Mouse (Mus musculus) lung, postnatal 0 days (tissue): ENCODE results near the gene Hsf2bp. TPM values are rescaled to one million over a fixed set of nuclear protein-coding genes. Genes with fewer than 3 reads are reported as not detected.

Source experiments
- ATAC-seq: fragments of 200-750 bp; cut with Nextera tagmentation; 2 replicates; pipeline ENCODE4 v1.8.0; 2017; ENCODE audit warnings: moderate library complexity
- DNase-seq: peaks from one replicate; pipeline ENCODE4 v3.0.0-alpha.2; 2016; ENCODE audit warnings: low spot score
- H3K27ac ChIP-seq: fragments of 300-500 bp; sonication (generic); 2 replicates; pipeline ENCODE4 v1.5.1; 2014; ENCODE audit warnings: antibody characterized with exemption, mild to moderate bottlenecking, low read length, mixed read lengths
- H3K27me3 ChIP-seq: fragments of 300-500 bp; sonication (generic); replicated peaks from 2 replicates; pipeline ENCODE4 v1.6.1; 2014; ENCODE audit warnings: low read length, mixed read lengths; ENCODE audit not compliant: insufficient read depth
- H3K36me3 ChIP-seq: fragments of 300-500 bp; sonication (generic); 2 replicates; pipeline ENCODE4 v1.6.1; 2014; ENCODE audit warnings: low read length, mixed read lengths; ENCODE audit not compliant: insufficient read depth
- H3K4me1 ChIP-seq: fragments of 300-500 bp; sonication (generic); 2 replicates; pipeline ENCODE4 v1.6.1; 2014; ENCODE audit warnings: antibody characterized with exemption, low read depth, low read length, mixed read lengths; ENCODE audit not compliant: insufficient read depth
- H3K4me2 ChIP-seq: fragments of 300-500 bp; sonication (generic); replicated peaks from 2 replicates; pipeline ENCODE4 v1.6.1; 2014; ENCODE audit warnings: low read depth, mild to moderate bottlenecking, low read length, moderate library complexity, mixed read lengths
- H3K4me3 ChIP-seq: fragments of 300-500 bp; sonication (generic); 2 replicates; pipeline ENCODE4 v1.5.1; 2014; ENCODE audit warnings: low read depth, low read length
- H3K9ac ChIP-seq: fragments of 300-500 bp; sonication (generic); replicated peaks from 2 replicates; pipeline ENCODE4 v1.6.1; 2014; ENCODE audit warnings: low read depth, mild to moderate bottlenecking
- H3K9me3 ChIP-seq: fragments of 300-500 bp; sonication (generic); 2 replicates; pipeline ENCODE4 v1.6.1; 2016; ENCODE audit warnings: low read length, mixed read lengths
- CTCF ChIP-seq: IDR thresholded peaks from 2 replicates; pipeline ENCODE4 v1.5.1; 2016; ENCODE audit warnings: antibody characterized with exemption, mild to moderate bottlenecking
- EP300 ChIP-seq: IDR thresholded peaks from 2 replicates; pipeline ENCODE4 v1.6.1; 2016; ENCODE audit warnings: antibody characterized with exemption, mild to moderate bottlenecking, control low read depth
- WGBS: fragments of 180-500 bp; shearing (Covaris S2); extraction: QIAGEN DNeasy Blood & Tissue Kit; methylation state at CpG from one replicate; pipeline ENCODE4 v1.1.7; 2014; 5-methylcytosine and 5-hydroxymethylcytosine counted together
- polyA plus RNA-seq: library from polyadenylated mRNA; unstranded; fragments of >200 nt; fragmentation: Nextera tagmentation; extraction: Ambion mirVana; gene quantifications from 2 replicates; pipeline ENCODE4 v1.2.1, GENCODE M21; 2015

The Hsf2bp gene
- polyA plus RNA-seq, 1 experiment from 2014 or later, result 0.58 TPM

GRCm38 (mm10) chr17:31996331-31996730 lies 39.8 kb downstream of the Hsf2bp start:
- Histone ChIP-seq H3K9ac (no peak overlapping the region), H3K27ac (no peak overlapping the region), H3K27me3 (no peaks in the 10 kb centered on the region), H3K9me3 (no peaks in the 10 kb centered on the region), H3K4me1 (no peaks in the 10 kb centered on the region), H3K4me2 (no peak overlapping the region), H3K36me3 (no peaks in the 10 kb centered on the region), H3K4me3 (no peak overlapping the region)
- TF ChIP-seq EP300 (no peak), CTCF (no peak)
- DNase-seq, result no peak
- 65% methylated on average over 4 of the region's 4 CpGs for WGBS
- ATAC-seq, result no peak

GRCm38 (mm10) chr17:31995784-31996183 lies 40.4 kb downstream of the Hsf2bp start:
- 55% methylated on average over 2 of the region's 2 CpGs for WGBS
- Histone ChIP-seq H3K4me3 (no peak overlapping the region), H3K4me1 (no peaks in the 10 kb centered on the region), H3K36me3 (no peaks in the 10 kb centered on the region), H3K9me3 (no peaks in the 10 kb centered on the region), H3K9ac (no peak overlapping the region), H3K27me3 (no peaks in the 10 kb centered on the region), H3K4me2 (no peak overlapping the region), H3K27ac (no peak overlapping the region)
- no peak for TF ChIP-seq EP300
- no peak for TF ChIP-seq CTCF
- DNase-seq (no peak), ATAC-seq (no peak)

- Histone ChIP-seq H3K27me3 (no peaks in the 10 kb centered on the region), H3K4me1 (no peaks in the 10 kb centered on the region), H3K27ac (peak overlapping the region; percentile 27; the same call in 1 of the 2 replicates), H3K9ac (no peak overlapping the region), H3K36me3 (no peaks in the 10 kb centered on the region), H3K9me3 (no peaks in the 10 kb centered on the region), H3K4me3 (no peak overlapping the region), H3K4me2 (no peak overlapping the region)
- TF ChIP-seq EP300 (peak; percentile 45; the same call in 1 of the 2 replicates), CTCF (no peak)
- peak; percentile 57 for ATAC-seq
- peak; percentile 77 for DNase-seq
Observed at GRCm38 (mm10) chr17:31994132-31994531, 42.0 kb downstream of the Hsf2bp start.

GRCm38 (mm10) chr17:31993354-31993753 lies 42.8 kb downstream of the Hsf2bp start:
- 70% methylated on average over 1 of the region's 1 CpGs for WGBS
- ATAC-seq, result no peak

GRCm38 (mm10) chr17:31992004-31992403 lies 44.1 kb downstream of the Hsf2bp start:
- H3K27me3 ChIP-seq, result no peaks in the 10 kb centered on the region
- no peak for DNase-seq
- H3K9ac ChIP-seq, result no peak overlapping the region
- TF ChIP-seq CTCF (no peak), EP300 (no peak)
- no peak overlapping the region for H3K4me2 ChIP-seq
- ATAC-seq, result no peak
- H3K27ac ChIP-seq, result no peak overlapping the region
- 51% methylated on average over 2 of the region's 2 CpGs for WGBS
- no peaks in the 10 kb centered on the region for H3K4me1 ChIP-seq
- no peak overlapping the region for H3K4me3 ChIP-seq
- no peaks in the 10 kb centered on the region for H3K36me3 ChIP-seq
- H3K9me3 ChIP-seq, result no peaks in the 10 kb centered on the region

More at GRCm38 (mm10) chr17:31993354-31993753, 42.8 kb downstream of the Hsf2bp start:
- no peak overlapping the region for H3K27ac ChIP-seq
- H3K9me3 ChIP-seq, result no peaks in the 10 kb centered on the region
- no peaks in the 10 kb centered on the region for H3K27me3 ChIP-seq
- no peak overlapping the region for H3K9ac ChIP-seq
- H3K4me1 ChIP-seq, result no peaks in the 10 kb centered on the region
- no peak overlapping the region for H3K4me2 ChIP-seq
- H3K36me3 ChIP-seq, result no peaks in the 10 kb centered on the region
- TF ChIP-seq CTCF (no peak), EP300 (no peak)
- H3K4me3 ChIP-seq, result no peak overlapping the region
- DNase-seq, result no peak

- ATAC-seq (no peak), DNase-seq (no peak)
- 84% methylated on average over 2 of the region's 2 CpGs for WGBS
- Histone ChIP-seq H3K36me3 (no peaks in the 10 kb centered on the region), H3K4me3 (no peak overlapping the region), H3K4me2 (no peak overlapping the region), H3K27me3 (no peaks in the 10 kb centered on the region), H3K27ac (no peak overlapping the region), H3K9ac (no peak overlapping the region), H3K9me3 (no peaks in the 10 kb centered on the region), H3K4me1 (no peaks in the 10 kb centered on the region)
- no peak for TF ChIP-seq CTCF
- no peak for TF ChIP-seq EP300
Observed at GRCm38 (mm10) chr17:31989035-31989434, 47.1 kb downstream of the Hsf2bp start.

- Histone ChIP-seq H3K4me1 (peaks cover 2% of the 10 kb centered on the region; the same call in 1 of the 2 replicates), H3K27ac (0 out of 2 replicates have a peak overlapping the region, but pooled peaks have one; percentile 11), H3K4me2 (no peak overlapping the region), H3K36me3 (no peaks in the 10 kb centered on the region), H3K27me3 (no peaks in the 10 kb centered on the region), H3K4me3 (no peak overlapping the region), H3K9me3 (no peaks in the 10 kb centered on the region), H3K9ac (no peak overlapping the region)
- ATAC-seq (no peak; the same call in 1 of the 2 replicates), DNase-seq (peak; percentile 46)
- no peak for TF ChIP-seq EP300
- no peak for TF ChIP-seq CTCF
- 71% methylated on average over 1 of the region's 1 CpGs for WGBS
Observed at GRCm38 (mm10) chr17:31986915-31987314, 49.2 kb downstream of the Hsf2bp start.
